Mouse (Mus musculus) left cerebral cortex, postnatal 10 days (tissue): ENCODE results near the gene Tat. TPM values are rescaled to one million over a fixed set of nuclear protein-coding genes. Genes with fewer than 3 reads are reported as not detected.
"Not testable (repeated sequence)": the region's sequence is repeated elsewhere in the genome, so short reads cannot be mapped to it uniquely, and the experiment has no call there.

ENCODE experiments used
- DNase-seq, 2 experiments: peaks; one replicate each; pipeline ENCODE4 v3.0.0; 2021 to 2022; ENCODE audit warnings: low spot score in 2 of 2, mixed read lengths in 1 of 2; ENCODE audit errors: extremely low spot score in 1 of 2
- intact Hi-C: fragments of 180-260 bp; cut with DNase I; formaldehyde crosslinking; loops from one replicate; pipeline ENCODE4 v1.15.1; 2025
- total RNA-seq, 2 experiments: library from RNA; stranded (reverse); gene quantifications; 2 replicates each; pipeline ENCODE4 v1.2.3; 2021

The Tat gene
- total RNA-seq, 2 experiments from 2014 or later: not detected

DNA sequence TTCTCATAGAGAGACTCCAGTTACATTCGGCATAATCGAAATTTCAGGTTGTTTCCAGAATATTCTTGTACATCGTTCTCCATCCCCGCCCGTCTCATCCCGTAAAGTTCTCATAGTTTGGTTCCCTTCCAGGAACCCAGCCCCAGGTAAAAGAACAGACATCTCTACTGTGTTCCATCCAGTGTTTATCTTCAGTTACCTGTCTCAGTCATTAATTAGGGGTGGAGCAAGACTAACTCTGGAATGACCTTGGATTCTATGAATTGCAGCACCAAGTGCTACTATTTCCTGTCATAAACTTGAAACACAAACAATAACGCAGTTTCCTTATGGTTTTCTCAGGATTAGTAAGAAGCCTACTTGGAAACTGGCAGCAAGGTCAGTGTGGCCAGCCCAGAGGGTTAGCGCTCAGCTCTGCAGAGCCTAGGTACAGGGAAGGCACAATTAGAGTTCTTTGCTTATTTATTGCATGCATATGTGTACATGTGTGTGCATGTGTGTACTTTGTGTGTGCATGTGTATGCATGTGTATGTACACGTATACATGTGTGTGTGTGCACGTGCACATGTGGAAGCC lies 32.6 kb downstream of the Tat start:
- no peak for DNase-seq
- intact Hi-C loops: no loop called here

DNA sequence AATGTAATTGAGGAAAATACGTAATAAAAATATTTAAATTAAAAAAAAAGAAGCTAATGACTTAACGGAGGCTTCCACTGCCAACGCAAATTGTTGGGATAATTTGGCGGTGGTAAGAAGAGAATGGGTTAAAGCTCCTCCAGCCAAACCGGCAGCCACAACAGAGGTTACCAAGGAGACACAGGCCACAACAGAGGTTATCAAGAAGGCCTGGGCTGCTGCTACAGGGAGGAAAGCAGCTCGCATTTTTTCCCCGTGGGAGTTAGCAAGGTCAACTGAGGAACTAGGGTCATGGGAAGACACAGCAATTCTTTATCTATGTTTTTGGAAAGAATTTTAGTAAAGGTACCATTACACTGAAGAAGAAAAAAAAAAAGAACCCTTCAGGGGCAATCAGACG lies 43.5 kb downstream of the Tat start:
- DNase-seq, intact Hi-C loops: not testable (repeated sequence)

DNA sequence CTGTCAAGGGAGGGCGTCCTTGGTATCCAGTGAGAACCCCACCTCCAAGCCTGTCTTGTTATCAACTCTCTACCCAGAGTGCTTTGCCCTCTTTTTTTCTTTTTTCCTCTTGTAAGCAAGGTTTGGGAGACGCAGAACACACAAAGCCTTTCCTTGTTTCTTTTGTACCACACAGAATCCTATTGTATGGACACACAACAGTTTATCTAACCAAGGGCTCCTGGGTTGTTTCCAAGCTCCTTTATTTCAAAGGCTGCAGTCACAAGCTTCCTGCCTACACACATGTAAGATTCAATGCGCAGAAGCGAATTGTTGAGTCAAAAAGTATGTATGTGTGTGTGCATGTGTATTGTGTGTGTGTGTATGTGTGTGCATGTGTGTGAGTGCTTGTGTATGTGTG lies 44.1 kb downstream of the Tat start:
- intact Hi-C loops: no loop called here
- no peak for DNase-seq

DNA sequence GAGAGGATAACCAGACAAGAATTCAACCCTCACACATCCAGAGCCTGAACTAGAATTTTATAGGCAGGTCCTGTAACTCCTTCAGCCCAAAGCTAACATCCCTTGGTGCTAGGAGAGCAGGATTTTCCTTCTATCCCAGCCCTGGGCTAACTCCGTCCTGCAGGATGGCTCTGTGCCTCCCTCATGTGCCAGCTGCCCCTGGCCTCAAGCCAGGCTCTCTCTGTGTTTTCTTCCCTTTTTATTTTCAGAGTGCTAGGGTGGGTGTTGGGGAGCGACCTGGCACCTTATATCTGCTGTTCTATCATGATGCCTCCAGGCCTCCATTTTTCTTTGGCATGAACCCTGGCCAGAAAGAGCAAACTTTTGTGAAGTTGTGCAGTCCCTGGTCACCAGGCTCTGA lies 45.9 kb downstream of the Tat start:
- DNase-seq: peak in 1 of 2 experiments; percentile 32

DNA sequence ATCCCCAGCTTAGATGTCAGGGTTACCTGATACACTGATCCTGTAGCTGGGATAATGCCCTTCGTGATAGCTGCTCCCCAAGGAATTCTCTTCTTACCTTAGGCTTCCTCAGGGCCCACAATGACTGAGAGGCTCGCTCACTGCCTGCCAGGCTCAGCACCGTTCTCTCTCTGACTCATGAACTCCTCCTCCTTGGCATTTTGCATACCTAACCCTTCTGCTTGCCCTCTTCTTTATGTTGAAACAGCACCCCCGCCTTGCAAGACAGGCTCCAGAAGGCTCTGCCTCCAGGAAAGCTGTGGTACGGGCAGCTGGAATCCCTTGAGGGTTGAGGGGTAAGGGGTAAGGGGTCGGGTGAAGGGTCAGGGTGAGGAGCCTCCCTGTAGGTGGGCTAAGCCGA lies 49.0 kb downstream of the Tat start:
- intact Hi-C loops: no loop called here
- no peak for DNase-seq

More for the DNA sequence above, 45.9 kb downstream of the Tat start:
- intact Hi-C loops: no loop called here

DNA sequence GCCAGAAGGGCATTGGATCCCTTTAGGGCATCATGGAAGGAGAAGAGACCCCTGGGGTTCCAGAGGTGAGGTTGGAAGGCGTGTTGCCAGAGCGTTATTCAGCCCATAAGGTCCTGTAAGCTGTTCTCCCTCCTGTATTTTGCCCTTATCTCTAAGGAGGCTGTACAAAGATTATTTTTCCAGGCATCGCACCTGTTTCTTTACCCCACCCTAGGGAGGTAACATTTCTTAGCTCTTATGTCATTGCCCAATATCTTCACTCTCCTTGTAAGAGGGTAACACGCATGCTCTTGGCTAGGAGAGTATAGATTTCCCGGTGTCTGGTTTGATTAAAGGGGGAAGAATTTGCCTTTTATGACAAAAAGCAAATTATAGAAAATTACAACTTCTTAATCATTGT lies 49.4 kb downstream of the Tat start, which contains the start of gene Chst4:
Chst4 (minus strand) TSS at position 82 of the 400 bp plus-strand sequence.
- no peak for DNase-seq
- intact Hi-C loops: no loop called here

DNA sequence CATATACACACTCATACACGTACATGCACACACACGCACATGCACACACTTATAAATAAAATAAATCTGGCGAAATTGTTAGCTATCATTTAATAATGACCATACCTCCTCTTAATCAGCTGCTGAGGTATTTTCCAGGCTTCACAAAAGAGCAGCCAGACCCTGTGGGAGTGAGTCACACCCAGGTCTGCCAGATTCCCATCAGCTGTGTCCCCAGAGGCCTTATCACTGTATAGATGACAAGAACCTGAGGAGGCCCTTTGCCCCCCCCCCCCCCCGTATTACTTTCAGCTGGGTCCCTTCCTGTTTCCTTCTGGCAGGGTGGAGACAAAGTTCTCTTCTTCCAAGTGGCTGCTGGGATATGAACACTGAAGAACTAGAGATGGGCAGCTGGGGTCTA lies 50.3 kb downstream of the Tat start:
- no peak for DNase-seq
- intact Hi-C loops: no loop called here

Other genes starting within 250 kb of the Tat start
- 10 to 100 TPM; 92.9 to 95.8 TPM for gene Ap1g1, start 211.9 kb upstream of the Tat start, total RNA-seq
- gene Phlpp2, start 121.9 kb upstream of the Tat start, total RNA-seq: 10 to 100 TPM; 29.5 to 29.8 TPM
- gene Marveld3, start 28.2 kb upstream of the Tat start, total RNA-seq: under 1 TPM in 1 of 2 experiments, not detected in 1; 0.30 TPM
- gene Chst4, start 49.3 kb downstream of the Tat start, total RNA-seq: not detected
- gene Zfp612, start 89.3 kb downstream of the Tat start, total RNA-seq: 10 to 100 TPM; 19.1 to 22.5 TPM
- gene Gm21964, start 110.8 kb downstream of the Tat start, total RNA-seq: not detected
- gene Gm17720, start 112.3 kb downstream of the Tat start, total RNA-seq: not detected
- 10 to 100 TPM; 59.2 to 70.7 TPM for gene Calb2, start 177.8 kb downstream of the Tat start, total RNA-seq
- gene Cmtr2, start 225.2 kb downstream of the Tat start, total RNA-seq: 1 to 10 TPM; 5.1 to 5.3 TPM